Mouse (Mus musculus) limb, embryonic 13.5 days (tissue): ENCODE measurements around the gene Fam166a. TPM values are rescaled to one million over a fixed set of nuclear protein-coding genes. Genes with fewer than 3 reads are reported as not detected.

Source experiments
- ATAC-seq: fragments of 200-750 bp; cut with Nextera tagmentation; 2 replicates; pipeline ENCODE4 v1.8.0; 2017; ENCODE audit warnings: low read depth, moderate number of reproducible peaks, moderate TSS enrichment; ENCODE audit not compliant: low FRiP score
- H3K27ac ChIP-seq: fragments of 300-500 bp; sonication (generic); 2 replicates; pipeline ENCODE4 v1.5.1; 2015; ENCODE audit warnings: inconsistent platforms, mild to moderate bottlenecking, moderate library complexity
- H3K27me3 ChIP-seq: fragments of 300-500 bp; sonication (generic); 2 replicates; pipeline ENCODE4 v1.6.1; 2015; ENCODE audit warnings: mild to moderate bottlenecking, inconsistent platforms
- H3K36me3 ChIP-seq: fragments of 300-500 bp; sonication (generic); 2 replicates; pipeline ENCODE4 v1.6.1; 2015; ENCODE audit warnings: inconsistent platforms, mild to moderate bottlenecking, moderate library complexity
- H3K4me1 ChIP-seq: fragments of 300-500 bp; sonication (generic); 2 replicates; pipeline ENCODE4 v1.6.1; 2015; ENCODE audit warnings: inconsistent platforms
- H3K4me2 ChIP-seq: fragments of 300-500 bp; sonication (generic); replicated peaks from 2 replicates; pipeline ENCODE4 v1.6.1; 2015; ENCODE audit warnings: inconsistent platforms, mild to moderate bottlenecking, moderate library complexity
- H3K4me3 ChIP-seq: fragments of 300-500 bp; sonication (generic); 2 replicates; pipeline ENCODE4 v1.5.1; 2015; ENCODE audit warnings: moderate library complexity, mild to moderate bottlenecking, inconsistent platforms
- H3K9ac ChIP-seq: fragments of 300-500 bp; sonication (generic); 2 replicates; pipeline ENCODE4 v1.6.1; 2015; ENCODE audit warnings: mild to moderate bottlenecking, inconsistent platforms
- H3K9me3 ChIP-seq: fragments of 300-500 bp; sonication (generic); 2 replicates; pipeline ENCODE4 v1.6.1; 2016; ENCODE audit warnings: inconsistent platforms
- WGBS: fragments of 180-500 bp; shearing (Covaris S2); methylation state at CpG from one replicate; pipeline ENCODE4 v1.1.7; 2015; 5-methylcytosine and 5-hydroxymethylcytosine counted together
- polyA plus RNA-seq: library from polyadenylated mRNA; unstranded; fragments of >200 nt; fragmentation: Nextera tagmentation; extraction: Ambion mirVana; gene quantifications from 2 replicates; pipeline ENCODE4 v1.2.1, GENCODE M21; 2015

Fam166a gene
- polyA plus RNA-seq = not detected in 2 replicates

- ATAC-seq = no peak
- peaks cover 3% of the 10 kb centered on the region; the same call in 1 of the 2 replicates for H3K27me3 ChIP-seq
- no peaks in the 10 kb centered on the region for H3K9me3 ChIP-seq
- H3K27ac ChIP-seq = no peak within 1 kb of the TSS
- no peak within 1 kb of the TSS for H3K9ac ChIP-seq
- peaks cover 4% of the 10 kb centered on the region for H3K4me1 ChIP-seq
- no peak within 1 kb of the TSS for H3K4me3 ChIP-seq
- no peak within 1 kb of the TSS for H3K4me2 ChIP-seq
- peaks cover 13% of the 10 kb centered on the region for H3K36me3 ChIP-seq
Measured at GRCm38 (mm10) chr2:25218445-25218844, at the start of gene Fam166a. Fam166a (plus strand) TSS chr2:25218745.

DNA sequence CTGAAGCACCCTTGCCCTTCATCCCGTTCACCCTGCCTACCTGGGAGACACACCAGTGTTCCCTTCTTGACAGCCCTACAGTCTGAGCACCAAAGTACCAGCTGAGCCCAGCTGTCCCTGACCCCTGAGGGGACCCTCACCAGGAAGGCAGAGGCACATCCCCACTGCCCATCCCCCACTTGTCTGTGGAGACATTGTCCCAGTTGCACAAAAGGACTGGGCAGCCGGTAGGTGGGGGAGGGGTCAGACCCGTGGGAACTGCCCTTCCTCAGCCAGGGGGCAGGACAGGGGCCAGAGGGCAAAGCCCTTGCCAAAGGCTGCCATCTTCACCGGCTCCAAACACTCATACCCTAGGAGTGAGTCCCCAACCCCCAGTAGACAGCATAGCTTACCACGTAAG lies 48.8 kb upstream of the Fam166a start:
- Histone ChIP-seq H3K36me3 (no peaks in the 10 kb centered on the region), H3K27ac (no peak overlapping the region), H3K9me3 (no peaks in the 10 kb centered on the region), H3K4me3 (no peak overlapping the region), H3K4me1 (peaks cover 17% of the 10 kb centered on the region), H3K4me2 (no peak overlapping the region), H3K27me3 (no peaks in the 10 kb centered on the region), H3K9ac (no peak overlapping the region)
- WGBS = 35% methylated on average over 5 of the region's 5 CpGs
- ATAC-seq = no peak

DNA sequence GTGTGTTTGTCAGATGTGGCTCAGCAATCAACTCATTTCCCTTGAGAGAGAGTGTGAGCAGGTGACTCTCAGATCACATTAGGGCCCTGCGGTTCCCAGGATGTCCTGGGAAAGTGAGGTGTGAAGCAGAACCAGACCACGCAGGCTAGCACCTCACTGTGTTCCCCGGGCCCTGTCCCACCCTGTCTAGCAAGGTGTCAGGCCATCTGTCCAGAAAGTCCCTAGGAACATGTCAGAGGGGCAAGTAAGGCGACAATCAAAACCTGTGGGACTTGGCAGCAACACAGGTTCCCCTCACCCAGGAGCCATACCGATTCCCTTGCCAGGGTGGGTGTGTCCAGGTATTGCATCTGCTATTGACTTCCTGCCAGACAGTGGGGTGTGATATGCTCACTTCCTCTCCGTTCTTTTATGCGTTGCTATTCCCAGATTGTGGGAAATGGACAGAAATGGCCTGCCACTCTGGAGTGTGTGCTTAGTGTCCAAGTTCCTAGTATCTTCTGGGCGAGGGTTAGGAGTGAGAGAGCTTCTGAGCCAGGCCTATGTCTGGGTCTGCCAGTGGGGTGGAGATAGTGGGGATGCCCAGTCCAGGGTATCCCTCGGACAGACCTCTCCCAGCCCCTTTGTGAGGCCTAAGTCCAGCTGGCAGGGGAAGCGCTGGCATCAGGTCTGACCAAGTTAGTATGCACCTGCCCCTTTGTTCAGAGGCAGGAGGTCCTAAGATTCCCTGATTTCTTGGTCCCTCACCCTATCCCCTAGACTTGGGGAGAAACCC lies 48.0 kb upstream of the Fam166a start:
- no peak overlapping the region for H3K4me2 ChIP-seq
- ATAC-seq = no peak
- no peak overlapping the region for H3K9ac ChIP-seq
- H3K9me3 ChIP-seq = no peaks in the 10 kb centered on the region
- H3K27me3 ChIP-seq = no peaks in the 10 kb centered on the region
- 52% methylated on average over 10 of the region's 10 CpGs for WGBS
- H3K4me3 ChIP-seq = no peak overlapping the region
- H3K4me1 ChIP-seq = peaks cover 17% of the 10 kb centered on the region
- H3K27ac ChIP-seq = no peak overlapping the region
- no peaks in the 10 kb centered on the region for H3K36me3 ChIP-seq

DNA sequence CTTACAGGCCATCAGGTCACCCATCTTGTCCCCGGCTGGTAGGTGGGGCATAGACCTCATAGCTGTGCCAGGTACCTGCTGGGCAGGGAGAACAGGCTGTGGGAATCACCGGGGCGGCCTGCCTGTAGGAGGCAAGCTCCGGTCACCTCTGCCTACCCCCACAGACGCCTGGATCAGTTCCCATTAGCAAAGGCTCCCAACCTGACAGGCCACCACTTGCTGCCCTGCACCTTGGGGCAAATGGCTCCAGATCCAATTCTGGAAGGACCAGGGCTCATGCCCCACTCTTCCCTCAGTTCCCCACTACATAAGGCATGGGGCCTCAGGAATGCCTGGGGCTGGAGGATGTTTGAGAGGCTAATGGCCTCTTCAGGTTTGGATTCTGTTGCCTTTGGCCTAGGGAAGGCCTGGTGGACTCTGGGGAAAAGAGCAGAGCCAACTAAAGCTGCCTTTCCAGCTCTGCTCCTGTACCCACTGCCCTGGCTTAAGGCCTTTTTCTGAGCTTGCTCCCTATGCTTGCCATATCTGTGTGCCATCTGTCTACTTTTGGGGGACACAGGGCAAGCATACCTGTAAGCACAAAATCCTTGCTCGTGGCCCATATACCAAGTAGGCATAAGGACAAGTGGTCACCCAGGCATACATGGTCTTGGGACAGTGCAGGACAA lies 47.3 kb upstream of the Fam166a start:
- H3K27ac ChIP-seq = no peak overlapping the region
- H3K27me3 ChIP-seq = no peaks in the 10 kb centered on the region
- H3K4me3 ChIP-seq = no peak overlapping the region
- no peaks in the 10 kb centered on the region for H3K9me3 ChIP-seq
- no peaks in the 10 kb centered on the region for H3K36me3 ChIP-seq
- no peak overlapping the region for H3K9ac ChIP-seq
- ATAC-seq = no peak
- no peak overlapping the region for H3K4me2 ChIP-seq
- 72% methylated on average over 6 of the region's 6 CpGs for WGBS
- peaks cover 19% of the 10 kb centered on the region for H3K4me1 ChIP-seq

GRCm38 (mm10) chr2:25171769-25172153 lies 46.8 kb upstream of the Fam166a start:
- 69% methylated on average over 1 of the region's 1 CpGs for WGBS
- no peak overlapping the region for H3K27ac ChIP-seq
- ATAC-seq = no peak

DNA sequence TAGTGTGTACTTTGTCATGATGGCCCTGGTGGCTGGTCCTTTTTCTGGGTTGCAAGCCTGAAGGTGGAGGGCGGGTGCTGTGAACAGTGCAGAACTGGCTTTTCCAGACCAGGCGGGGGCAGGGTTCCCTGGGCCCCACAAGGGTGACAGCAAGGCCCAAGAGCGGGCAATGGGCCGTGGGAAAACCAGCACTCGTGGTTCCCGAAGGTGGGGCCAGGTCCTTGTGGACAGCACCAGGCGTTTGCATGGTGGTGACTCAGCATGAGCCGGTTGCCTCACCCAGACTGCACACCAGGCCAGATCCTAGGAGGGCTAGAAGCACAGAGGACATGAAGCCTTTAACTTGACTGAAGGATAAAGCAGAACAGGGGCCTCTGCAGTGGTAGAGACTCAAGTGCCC lies 45.9 kb upstream of the Fam166a start:
- H3K4me1 ChIP-seq = peaks cover 30% of the 10 kb centered on the region
- H3K9ac ChIP-seq = no peak overlapping the region

More at GRCm38 (mm10) chr2:25171769-25172153, 46.8 kb upstream of the Fam166a start:
- Histone ChIP-seq H3K9me3 (no peaks in the 10 kb centered on the region), H3K27me3 (0 out of 2 replicates have a peak, but pooled peaks cover under 1% of the 10 kb centered on the region), H3K36me3 (no peaks in the 10 kb centered on the region), H3K9ac (no peak overlapping the region), H3K4me3 (no peak overlapping the region), H3K4me1 (peaks cover 24% of the 10 kb centered on the region), H3K4me2 (no peak overlapping the region)

DNA sequence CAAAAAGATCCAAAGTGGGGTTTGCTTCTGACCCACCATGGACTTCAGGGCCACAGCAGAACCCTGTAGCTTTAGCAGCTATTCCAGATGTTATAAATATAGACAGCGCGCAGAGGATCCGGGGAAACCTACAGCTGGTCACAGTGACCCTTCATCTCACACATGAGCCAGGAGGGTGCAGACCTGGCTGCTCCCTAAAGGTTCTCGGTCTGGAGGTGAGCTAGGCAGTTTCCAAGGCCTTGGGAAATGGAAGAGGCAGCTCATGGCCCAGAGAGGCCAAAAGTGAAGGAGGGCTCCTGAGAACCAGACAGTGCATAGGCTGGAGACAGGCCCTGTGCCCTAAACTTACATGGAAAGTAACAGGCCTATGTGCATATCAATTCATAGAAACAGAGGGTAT lies 44.7 kb upstream of the Fam166a start:
- H3K27ac ChIP-seq = no peak overlapping the region
- peaks cover 33% of the 10 kb centered on the region for H3K4me1 ChIP-seq
- ATAC-seq = no peak
- H3K4me2 ChIP-seq = no peak overlapping the region
- H3K9me3 ChIP-seq = no peaks in the 10 kb centered on the region
- no peak overlapping the region for H3K4me3 ChIP-seq
- 88% methylated on average over 4 of the region's 4 CpGs for WGBS
- peaks cover 12% of the 10 kb centered on the region for H3K27me3 ChIP-seq
- H3K36me3 ChIP-seq = no peaks in the 10 kb centered on the region
- H3K9ac ChIP-seq = no peak overlapping the region

More for the DNA sequence above, 45.9 kb upstream of the Fam166a start:
- 63% methylated on average over 8 of the region's 8 CpGs for WGBS
- ATAC-seq = no peak
- Histone ChIP-seq H3K4me3 (no peak overlapping the region), H3K27me3 (0 out of 2 replicates have a peak, but pooled peaks cover 3% of the 10 kb centered on the region), H3K36me3 (no peaks in the 10 kb centered on the region), H3K27ac (no peak overlapping the region), H3K4me2 (no peak overlapping the region), H3K9me3 (no peaks in the 10 kb centered on the region)

GRCm38 (mm10) chr2:25174866-25175689 lies 43.5 kb upstream of the Fam166a start:
- H3K27ac ChIP-seq = no peak overlapping the region
- H3K4me3 ChIP-seq = no peak overlapping the region
- no peak overlapping the region for H3K9ac ChIP-seq
- peaks cover 24% of the 10 kb centered on the region for H3K27me3 ChIP-seq
- peaks cover 45% of the 10 kb centered on the region for H3K4me1 ChIP-seq
- H3K36me3 ChIP-seq = no peaks in the 10 kb centered on the region
- WGBS = 50% methylated on average over 7 of the region's 7 CpGs
- no peak for ATAC-seq
- H3K9me3 ChIP-seq = no peaks in the 10 kb centered on the region
- H3K4me2 ChIP-seq = no peak overlapping the region

DNA sequence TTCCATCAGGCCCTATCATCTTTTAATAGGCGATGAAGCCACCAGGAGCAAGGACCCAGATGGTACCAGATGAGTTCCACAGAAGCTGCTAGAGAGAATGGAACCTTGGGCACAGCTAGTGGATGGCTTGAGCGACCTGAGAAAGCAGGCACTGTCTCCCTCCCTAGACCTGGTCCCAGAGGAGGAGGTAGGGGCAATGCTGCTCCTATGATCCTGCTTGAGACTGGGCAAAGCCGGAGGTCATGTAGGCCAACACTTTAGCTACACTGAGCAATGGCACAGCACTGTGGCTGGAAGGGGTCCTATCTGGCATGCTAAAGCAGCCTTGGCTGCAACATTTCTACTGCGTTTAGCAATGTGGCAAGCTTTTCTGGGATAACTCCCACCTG lies 42.9 kb upstream of the Fam166a start:
- no peak overlapping the region for H3K4me2 ChIP-seq
- WGBS = 73% methylated on average over 4 of the region's 4 CpGs
- no peaks in the 10 kb centered on the region for H3K36me3 ChIP-seq
- H3K27ac ChIP-seq = no peak overlapping the region
- no peak overlapping the region for H3K9ac ChIP-seq
- no peak for ATAC-seq
- H3K27me3 ChIP-seq = peaks cover 30% of the 10 kb centered on the region
- no peaks in the 10 kb centered on the region for H3K9me3 ChIP-seq
- H3K4me3 ChIP-seq = no peak overlapping the region
- H3K4me1 ChIP-seq = peaks cover 46% of the 10 kb centered on the region

DNA sequence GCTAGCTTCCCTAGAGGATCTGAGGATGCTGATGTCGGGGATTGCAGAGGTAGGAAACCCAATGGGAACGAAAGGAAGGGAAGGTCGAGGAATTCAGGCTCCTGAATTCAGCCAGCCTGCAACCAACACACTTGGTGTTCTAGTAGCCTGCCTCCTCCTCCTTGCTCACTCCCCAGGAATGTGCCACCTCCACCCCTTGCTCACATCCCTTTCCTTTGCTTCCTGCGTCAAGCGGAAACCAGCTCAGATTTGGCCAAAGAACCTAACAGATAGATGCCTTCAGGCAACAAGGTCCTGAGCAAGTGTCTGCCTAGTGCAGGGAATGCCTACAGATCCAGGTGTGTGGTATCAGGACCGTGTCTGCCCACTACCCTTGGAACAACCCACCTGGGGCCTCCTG lies 42.0 kb upstream of the Fam166a start:
- Histone ChIP-seq H3K27ac (peak overlapping the region; percentile 28), H3K27me3 (peaks cover 39% of the 10 kb centered on the region), H3K4me1 (peaks cover 55% of the 10 kb centered on the region), H3K4me2 (no peak overlapping the region), H3K4me3 (no peak overlapping the region), H3K9ac (no peak overlapping the region), H3K36me3 (no peaks in the 10 kb centered on the region), H3K9me3 (no peaks in the 10 kb centered on the region)
- ATAC-seq = no peak
- 36% methylated on average over 6 of the region's 6 CpGs for WGBS

- peaks cover 57% of the 10 kb centered on the region for H3K4me1 ChIP-seq
- peak overlapping the region; percentile 35 for H3K4me2 ChIP-seq
- H3K4me3 ChIP-seq = no peak overlapping the region
Measured at GRCm38 (mm10) chr2:25177076-25177475, 41.5 kb upstream of the Fam166a start.

GRCm38 (mm10) chr2:25177685-25178084 lies 40.9 kb upstream of the Fam166a start:
- Histone ChIP-seq H3K9ac (no peak overlapping the region), H3K4me3 (no peak overlapping the region), H3K27ac (peak overlapping the region; percentile 11; the same call in 1 of the 2 replicates), H3K4me2 (peak overlapping the region; percentile 35), H3K9me3 (no peaks in the 10 kb centered on the region), H3K27me3 (peaks cover 49% of the 10 kb centered on the region), H3K36me3 (no peaks in the 10 kb centered on the region), H3K4me1 (peaks cover 58% of the 10 kb centered on the region)
- peak; percentile 9; the same call in 1 of the 2 replicates for ATAC-seq
- 5% methylated on average over 6 of the region's 6 CpGs for WGBS

More at GRCm38 (mm10) chr2:25177076-25177475, 41.5 kb upstream of the Fam166a start:
- Histone ChIP-seq H3K9me3 (no peaks in the 10 kb centered on the region), H3K9ac (no peak overlapping the region), H3K27ac (peak overlapping the region; percentile 28), H3K36me3 (no peaks in the 10 kb centered on the region), H3K27me3 (peaks cover 44% of the 10 kb centered on the region)
- WGBS = 17% methylated on average over 4 of the region's 4 CpGs
- ATAC-seq = no peak
